Mouse (Mus musculus): ENCODE measurements around the gene Fbxo34.

- TF ChIP-seq POLR2A (IDR thresholded peaks at IDR 0.05; ENCODE audit: control insufficient read depth, extremely low read depth, insufficient read depth, low read length, poor library complexity) (no peak), CTCF (IDR thresholded peaks at IDR 0.05; ENCODE audit: borderline replicate concordance, control insufficient read depth, extremely low read depth, insufficient read depth, low read length, poor library complexity) (no peak)
Observed at GRCm38 (mm10) chr14:47422466-47422865, 27.8 kb upstream of the Fbxo34 start.
